Mouse (Mus musculus): ENCODE data around the gene Stub1. TPM values are rescaled to one million over a fixed set of nuclear protein-coding genes. Genes with fewer than 3 reads are reported as not detected.
A peak's percentile ranks its signal among the peaks of the same experiment; 100 is the strongest.

Stub1 gene
- 343 and 364 TPM in 2 replicates for polyA plus RNA-seq (2015; fragmentation: Nextera tagmentation; extraction: Ambion mirVana)

GRCm38 (mm10) chr17:25833291-25833663 lies at the start of gene Stub1:
TSS of gene Stub1 (minus strand) at chr17:25833404.
- peak; percentile 46 for ATAC-seq (ENCODE audit: insufficient number of reproducible peaks, low FRiP score, low TSS enrichment, low read depth)
- Histone ChIP-seq H3K9me3 (replicated peaks) (no peaks in the 10 kb centered on the region), H3K27me3 (no peaks in the 10 kb centered on the region), H3K36me3 (peaks cover 35% of the 10 kb centered on the region), H3K4me2 (replicated peaks) (peak within 1 kb of the TSS; percentile 93), H3K4me3 (replicated peaks) (peak within 1 kb of the TSS; percentile 86), H3K9ac (peak within 1 kb of the TSS; percentile 87), H3K4me1 (peaks cover 79% of the 10 kb centered on the region), H3K27ac (replicated peaks) (peak within 1 kb of the TSS; percentile 97)
- under 1% methylated on average over 24 of the region's 24 CpGs for WGBS

GRCm38 (mm10) chr17:25882306-25882705 lies 49.1 kb upstream of the Stub1 start:
- Histone ChIP-seq H3K4me3 (replicated peaks) (no peak overlapping the region), H3K27me3 (no peaks in the 10 kb centered on the region), H3K4me1 (peaks cover 13% of the 10 kb centered on the region), H3K36me3 (peaks cover 59% of the 10 kb centered on the region), H3K9ac (0 out of 2 replicates have a peak overlapping the region, but pooled peaks have one; percentile 6), H3K27ac (replicated peaks) (no peak overlapping the region), H3K4me2 (replicated peaks) (no peak overlapping the region), H3K9me3 (replicated peaks) (no peaks in the 10 kb centered on the region)
- no peak for ATAC-seq (ENCODE audit: insufficient number of reproducible peaks, low FRiP score, low TSS enrichment, low read depth)
- WGBS = 30% methylated on average over 5 of the region's 5 CpGs

- 30% methylated on average over 4 of the region's 4 CpGs for WGBS
- no peak overlapping the region for H3K9ac ChIP-seq
- no peaks in the 10 kb centered on the region for H3K9me3 ChIP-seq (replicated peaks)
- H3K4me2 ChIP-seq (replicated peaks) = no peak overlapping the region
- H3K27ac ChIP-seq (replicated peaks) = no peak overlapping the region
- peaks cover 58% of the 10 kb centered on the region for H3K36me3 ChIP-seq
- no peaks in the 10 kb centered on the region for H3K27me3 ChIP-seq
- H3K4me3 ChIP-seq (replicated peaks) = no peak overlapping the region
- H3K4me1 ChIP-seq = peaks cover 17% of the 10 kb centered on the region
- no peak for ATAC-seq (ENCODE audit: insufficient number of reproducible peaks, low FRiP score, low TSS enrichment, low read depth)
Observed at GRCm38 (mm10) chr17:25881691-25882090, 48.5 kb upstream of the Stub1 start.

- no peak overlapping the region for H3K9ac ChIP-seq
- no peak overlapping the region for H3K4me3 ChIP-seq (replicated peaks)
- peaks cover 23% of the 10 kb centered on the region for H3K4me1 ChIP-seq
- H3K9me3 ChIP-seq (replicated peaks) = no peaks in the 10 kb centered on the region
- no peak overlapping the region for H3K27ac ChIP-seq (replicated peaks)
- no peaks in the 10 kb centered on the region for H3K27me3 ChIP-seq
- 17% methylated on average over 5 of the region's 5 CpGs for WGBS
- H3K4me2 ChIP-seq (replicated peaks) = no peak overlapping the region
- ATAC-seq (ENCODE audit: insufficient number of reproducible peaks, low FRiP score, low TSS enrichment, low read depth) = no peak
- peaks cover 56% of the 10 kb centered on the region for H3K36me3 ChIP-seq
Observed at GRCm38 (mm10) chr17:25880913-25881641, 47.9 kb upstream of the Stub1 start.

- 34% methylated on average over 5 of the region's 5 CpGs for WGBS
- peaks cover 27% of the 10 kb centered on the region for H3K4me1 ChIP-seq
- no peaks in the 10 kb centered on the region for H3K27me3 ChIP-seq
- H3K36me3 ChIP-seq = peaks cover 50% of the 10 kb centered on the region
- no peaks in the 10 kb centered on the region for H3K9me3 ChIP-seq (replicated peaks)
- no peak within 1 kb of the TSS for H3K4me2 ChIP-seq (replicated peaks)
- H3K9ac ChIP-seq = no peak within 1 kb of the TSS
- no peak for ATAC-seq (ENCODE audit: insufficient number of reproducible peaks, low FRiP score, low TSS enrichment, low read depth)
- no peak within 1 kb of the TSS for H3K27ac ChIP-seq (replicated peaks)
- no peak within 1 kb of the TSS for H3K4me3 ChIP-seq (replicated peaks)
Observed at GRCm38 (mm10) chr17:25880196-25880910, 47.1 kb upstream of the Stub1 start, which contains the start of gene Wfikkn1. TSS of gene Wfikkn1 (minus strand) at chr17:25880858.

GRCm38 (mm10) chr17:25879750-25880149 lies 46.5 kb upstream of the Stub1 start:
- H3K4me1 ChIP-seq = peaks cover 27% of the 10 kb centered on the region
- 71% methylated on average over 8 of the region's 8 CpGs for WGBS
- H3K36me3 ChIP-seq = peaks cover 46% of the 10 kb centered on the region
- no peak overlapping the region for H3K27ac ChIP-seq (replicated peaks)
- H3K27me3 ChIP-seq = no peaks in the 10 kb centered on the region
- H3K4me2 ChIP-seq (replicated peaks) = no peak overlapping the region
- no peak overlapping the region for H3K9ac ChIP-seq
- H3K4me3 ChIP-seq (replicated peaks) = no peak overlapping the region
- no peaks in the 10 kb centered on the region for H3K9me3 ChIP-seq (replicated peaks)
- ATAC-seq (ENCODE audit: insufficient number of reproducible peaks, low FRiP score, low TSS enrichment, low read depth) = no peak

- H3K4me1 ChIP-seq = peaks cover 31% of the 10 kb centered on the region
- no peak overlapping the region for H3K4me3 ChIP-seq (replicated peaks)
- no peak overlapping the region for H3K4me2 ChIP-seq (replicated peaks)
- ATAC-seq (ENCODE audit: insufficient number of reproducible peaks, low FRiP score, low TSS enrichment, low read depth) = no peak
- no peak overlapping the region for H3K27ac ChIP-seq (replicated peaks)
- no peak overlapping the region for H3K9ac ChIP-seq
- H3K36me3 ChIP-seq = peaks cover 41% of the 10 kb centered on the region
- H3K9me3 ChIP-seq (replicated peaks) = no peaks in the 10 kb centered on the region
- WGBS = 45% methylated on average over 4 of the region's 4 CpGs
- no peaks in the 10 kb centered on the region for H3K27me3 ChIP-seq
Observed at GRCm38 (mm10) chr17:25879261-25879660, 46.1 kb upstream of the Stub1 start.

- peaks cover 35% of the 10 kb centered on the region for H3K36me3 ChIP-seq
- ATAC-seq (ENCODE audit: insufficient number of reproducible peaks, low FRiP score, low TSS enrichment, low read depth) = no peak
Observed at GRCm38 (mm10) chr17:25878611-25879180, 45.5 kb upstream of the Stub1 start.

GRCm38 (mm10) chr17:25877741-25878610 lies 44.8 kb upstream of the Stub1 start:
- peaks cover 37% of the 10 kb centered on the region for H3K4me1 ChIP-seq
- WGBS = 92% methylated on average over 32 of the region's 32 CpGs
- H3K9me3 ChIP-seq (replicated peaks) = no peaks in the 10 kb centered on the region
- peaks cover 28% of the 10 kb centered on the region for H3K36me3 ChIP-seq
- H3K4me3 ChIP-seq (replicated peaks) = no peak overlapping the region
- no peaks in the 10 kb centered on the region for H3K27me3 ChIP-seq
- ATAC-seq (ENCODE audit: insufficient number of reproducible peaks, low FRiP score, low TSS enrichment, low read depth) = no peak
- no peak overlapping the region for H3K9ac ChIP-seq
- H3K27ac ChIP-seq (replicated peaks) = no peak overlapping the region
- H3K4me2 ChIP-seq (replicated peaks) = no peak overlapping the region

More at GRCm38 (mm10) chr17:25878611-25879180, 45.5 kb upstream of the Stub1 start:
- 86% methylated on average over 19 of the region's 19 CpGs for WGBS
- Histone ChIP-seq H3K4me3 (replicated peaks) (no peak overlapping the region), H3K4me2 (replicated peaks) (no peak overlapping the region), H3K27me3 (no peaks in the 10 kb centered on the region), H3K4me1 (peaks cover 36% of the 10 kb centered on the region), H3K9ac (no peak overlapping the region), H3K9me3 (replicated peaks) (no peaks in the 10 kb centered on the region), H3K27ac (replicated peaks) (no peak overlapping the region)

GRCm38 (mm10) chr17:25877025-25877424 lies 43.8 kb upstream of the Stub1 start:
- Histone ChIP-seq H3K9ac (no peak overlapping the region), H3K4me1 (peaks cover 37% of the 10 kb centered on the region), H3K36me3 (peaks cover 19% of the 10 kb centered on the region; the same call in 1 of the 2 replicates), H3K4me2 (replicated peaks) (no peak overlapping the region), H3K4me3 (replicated peaks) (0 out of 2 replicates have a peak overlapping the region, but pooled peaks have one; percentile 86), H3K9me3 (replicated peaks) (no peaks in the 10 kb centered on the region), H3K27me3 (no peaks in the 10 kb centered on the region), H3K27ac (replicated peaks) (no peak overlapping the region)
- ATAC-seq (ENCODE audit: insufficient number of reproducible peaks, low FRiP score, low TSS enrichment, low read depth) = no peak
- WGBS = 94% methylated on average over 3 of the region's 3 CpGs
